Mouse (Mus musculus) MEL (cell line): ENCODE results near the gene Mybpc3.

Experiments used
- CHD1 ChIP-seq: IDR thresholded peaks from 2 replicates; pipeline ENCODE4 v1.6.1; 2012; ENCODE audit warnings: low read depth, mild to moderate bottlenecking, inconsistent platforms, low read length, improper control_type of control experiment
- CTCF ChIP-seq, 3 experiments: IDR thresholded peaks in 2 of 3; conservative IDR thresholded peaks in 1 of 3; 2 replicates each; pipeline ENCODE4 v1.5.1; 2011 to 2012; ENCODE audit warnings: low read length in 3 of 3, low read depth in 2 of 3, mild to moderate bottlenecking in 2 of 3, improper control_type of control experiment in 1 of 3, inconsistent platforms in 1 of 3, mixed read lengths in 1 of 3, moderate library complexity in 1 of 3; ENCODE audit not compliant: control insufficient read depth in 1 of 3, insufficient read depth in 1 of 3, poor library complexity in 1 of 3, severe bottlenecking in 1 of 3
- MAX ChIP-seq: IDR thresholded peaks from 2 replicates; pipeline ENCODE4 v1.6.1; 2011; ENCODE audit warnings: low read length, improper control_type of control experiment
- MAZ ChIP-seq: IDR thresholded peaks from 2 replicates; pipeline ENCODE4 v1.6.1; 2012; ENCODE audit warnings: low read depth, mild to moderate bottlenecking, inconsistent platforms, low read length, improper control_type of control experiment
- MYC ChIP-seq: IDR thresholded peaks from 2 replicates; pipeline ENCODE4 v1.6.1; 2011; ENCODE audit warnings: low read depth, mild to moderate bottlenecking, low read length, improper control_type of control experiment, moderate library complexity
- NELFE ChIP-seq: IDR thresholded peaks from 2 replicates; pipeline ENCODE4 v1.6.1; 2011; ENCODE audit warnings: low read depth, low read length, improper control_type of control experiment
- POLR2A ChIP-seq, 2 experiments: IDR thresholded peaks; 2 replicates each; pipeline ENCODE4 v1.6.1; 2011 to 2012; ENCODE audit warnings: low read length in 2 of 2, mild to moderate bottlenecking in 2 of 2, control low read depth in 1 of 2, improper control_type of control experiment in 1 of 2, low read depth in 1 of 2, moderate library complexity in 1 of 2; ENCODE audit not compliant: control insufficient read depth in 1 of 2, insufficient read depth in 1 of 2, poor library complexity in 1 of 2
- ZNF384 ChIP-seq: IDR thresholded peaks from 2 replicates; pipeline ENCODE4 v1.6.1; 2012; ENCODE audit warnings: low read depth, mild to moderate bottlenecking, inconsistent platforms, low read length, improper control_type of control experiment

GRCm38 (mm10) chr2:91164991-91165390, 47.0 kb downstream of the Mybpc3 start:
- TF ChIP-seq MAX (peak; percentile 76), MAZ (no peak), CTCF (IDR thresholded peaks at IDR 0.05 in 2 of 3, conservative IDR thresholded peaks at IDR 0.05 in 1 of 3; ENCODE audit: control insufficient read depth in 1 of 3, insufficient read depth in 1 of 3, low read depth in 2 of 3, low read length in 3 of 3, poor library complexity in 1 of 3, severe bottlenecking in 1 of 3) (no peak), NELFE (no peak), ZNF384 (no peak), CHD1 (no peak), POLR2A (IDR thresholded peaks at IDR 0.05; ENCODE audit: control insufficient read depth in 1 of 2, insufficient read depth in 1 of 2, low read depth in 1 of 2, low read length in 2 of 2, poor library complexity in 1 of 2) (no peak), MYC (peak; percentile 59; the same call in 1 of the 2 replicates)
